Mouse (Mus musculus) T-helper 1 cell (primary cell): ENCODE measurements around the gene C8a.

Experiments
- in situ Hi-C: fragments of 300-600 bp; cut with MboI, MseI; formaldehyde crosslinking; loops from one replicate; pipeline ENCODE4 v1.15.1; 2025; ENCODE audit warnings: high pct_unique_total_duplicates

The C8a gene

GRCm38 (mm10) chr4:104876323-104876722, at the start of gene C8a:
Gene C8a, minus strand, starts transcription at chr4:104876398.
- in situ Hi-C loops, result loop anchor here (25.0 kb wide), 1 partner anchor 1689 kb away; no protein-coding TSS in a partner anchor

GRCm38 (mm10) chr4:104925383-104925782, 49.2 kb upstream of the C8a start:
- in situ Hi-C loops, result no loop called here

- in situ Hi-C loops, result no loop called here
These were observed 41.8 kb upstream of the C8a start for GRCm38 (mm10) chr4:104918017-104918416.

GRCm38 (mm10) chr4:104914711-104915247, 38.6 kb upstream of the C8a start:
- in situ Hi-C loops, result no loop called here

- in situ Hi-C loops, result no loop called here
These were observed 37.3 kb upstream of the C8a start, which contains the start of gene Fyb2 for GRCm38 (mm10) chr4:104913291-104914129. Gene Fyb2, plus strand, starts transcription at chr4:104913456.

GRCm38 (mm10) chr4:104911685-104912084, 35.5 kb upstream of the C8a start:
- in situ Hi-C loops, result no loop called here

GRCm38 (mm10) chr4:104905049-104905448, 28.9 kb upstream of the C8a start:
- in situ Hi-C loops, result no loop called here

GRCm38 (mm10) chr4:104902836-104903235, 26.6 kb upstream of the C8a start:
- in situ Hi-C loops, result no loop called here

- in situ Hi-C loops, result loop anchor here (10.0 to 25.0 kb wide), 2 partner anchors 1549 to 1707 kb away; no protein-coding TSS in a partner anchor
These were observed 18.0 kb upstream of the C8a start for GRCm38 (mm10) chr4:104894004-104894734.

- in situ Hi-C loops, result loop anchor here (10.0 to 25.0 kb wide), 2 partner anchors 1549 to 1706 kb away; no protein-coding TSS in a partner anchor
These were observed 17.4 kb upstream of the C8a start for GRCm38 (mm10) chr4:104893588-104893987.

GRCm38 (mm10) chr4:104891708-104892107, 15.5 kb upstream of the C8a start:
- in situ Hi-C loops, result loop anchor here (10.0 to 25.0 kb wide), 2 partner anchors 1547 to 1704 kb away; no protein-coding TSS in a partner anchor

GRCm38 (mm10) chr4:104888499-104889262, 12.5 kb upstream of the C8a start:
- in situ Hi-C loops, result loop anchor here (25.0 kb wide), 1 partner anchor 1701 kb away; no protein-coding TSS in a partner anchor

- in situ Hi-C loops, result loop anchor here (25.0 kb wide), 1 partner anchor 1700 kb away; no protein-coding TSS in a partner anchor
These were observed 11.3 kb upstream of the C8a start for GRCm38 (mm10) chr4:104887486-104887885.

GRCm38 (mm10) chr4:104875832-104876231, 366 bp downstream of the C8a start:
- in situ Hi-C loops, result loop anchor here (25.0 kb wide), 1 partner anchor 1689 kb away; no protein-coding TSS in a partner anchor

- in situ Hi-C loops, result no loop called here
These were observed 6.0 kb downstream of the C8a start for GRCm38 (mm10) chr4:104870196-104870595.

GRCm38 (mm10) chr4:104869581-104869980, 6.6 kb downstream of the C8a start:
- in situ Hi-C loops, result no loop called here

GRCm38 (mm10) chr4:104864397-104864796, 11.8 kb downstream of the C8a start:
- in situ Hi-C loops, result no loop called here

- in situ Hi-C loops, result no loop called here
These were observed 15.0 kb downstream of the C8a start for GRCm38 (mm10) chr4:104861241-104861640.

- in situ Hi-C loops, result loop anchor here (10.0 kb wide), 1 partner anchor 707 kb away; no protein-coding TSS in a partner anchor
These were observed 18.4 kb downstream of the C8a start for GRCm38 (mm10) chr4:104857823-104858222.

GRCm38 (mm10) chr4:104857029-104857428, 19.2 kb downstream of the C8a start, which contains the start of gene Gm17662:
Gene Gm17662, plus strand, starts transcription at chr4:104857329.
- in situ Hi-C loops, result loop anchor here (10.0 kb wide), 1 partner anchor 708 kb away; no protein-coding TSS in a partner anchor

GRCm38 (mm10) chr4:104855216-104855615, 21.0 kb downstream of the C8a start:
- in situ Hi-C loops, result loop anchor here (10.0 kb wide), 1 partner anchor 710 kb away; no protein-coding TSS in a partner anchor
